Mouse (Mus musculus): ENCODE measurements at regions not wholly inside any gene's neighbourhood (a gene's known extent, or its start where the extent isn't known, plus 50 kb on each side); places are given as distances from the start of the nearest gene placed in this dataset.

DNA sequence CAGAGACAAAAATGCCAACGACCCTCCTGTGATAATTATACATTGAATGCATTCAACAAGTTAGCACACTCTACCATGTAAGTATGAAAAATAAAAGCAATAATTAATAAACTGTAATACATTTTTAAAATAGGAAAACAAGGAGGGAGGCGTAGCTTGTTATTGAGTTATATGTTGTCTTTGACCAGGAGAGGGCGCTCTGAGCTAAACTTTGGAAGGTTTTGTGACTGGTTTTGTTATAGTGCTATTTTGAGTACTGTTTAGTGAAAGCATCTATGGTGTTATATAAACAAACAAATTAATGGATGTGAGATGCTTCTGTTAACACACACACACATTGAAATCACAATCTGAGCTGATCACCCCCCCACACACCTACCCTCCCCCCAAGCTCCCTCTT lies 166.6 kb upstream of the Adamts16 start:
- 18% methylated on average over 3 of the region's 3 CpGs for WGBS
- ATAC-seq: no peak
- Histone ChIP-seq H3K4me3 (ENCODE audit: low read length) (no peak overlapping the region), H3K27ac (ENCODE audit: low read depth, low read length) (no peak overlapping the region), H3K36me3 (ENCODE audit: control insufficient read depth, insufficient read depth, low read length) (no peaks in the 10 kb centered on the region), H3K9ac (ENCODE audit: low read depth, low read length) (no peak overlapping the region), H3K4me1 (ENCODE audit: control insufficient read depth, insufficient read depth, low read depth, low read length) (no peaks in the 10 kb centered on the region), H3K9me3 (ENCODE audit: control insufficient read depth, low read length) (no peaks in the 10 kb centered on the region), H3K27me3 (replicated peaks; ENCODE audit: control insufficient read depth, insufficient read depth, low read length) (peaks cover 4% of the 10 kb centered on the region; the same call in 1 of the 2 replicates), H3K4me2 (ENCODE audit: low read length) (no peak overlapping the region)

GRCm38 (mm10) chr13:71006117-71006516 lies 164.5 kb upstream of the Adamts16 start:
- H3K9ac ChIP-seq (ENCODE audit: low read depth, low read length): no peak overlapping the region
- no peak for ATAC-seq
- no peaks in the 10 kb centered on the region for H3K36me3 ChIP-seq (ENCODE audit: control insufficient read depth, insufficient read depth, low read length)
- no peaks in the 10 kb centered on the region for H3K9me3 ChIP-seq (ENCODE audit: control insufficient read depth, low read length)
- 11% methylated on average over 1 of the region's 1 CpGs for WGBS
- H3K4me1 ChIP-seq (ENCODE audit: control insufficient read depth, insufficient read depth, low read depth, low read length): no peaks in the 10 kb centered on the region
- H3K27ac ChIP-seq (ENCODE audit: low read depth, low read length): no peak overlapping the region
- H3K4me2 ChIP-seq (ENCODE audit: low read length): no peak overlapping the region
- peaks cover 4% of the 10 kb centered on the region; the same call in 1 of the 2 replicates for H3K27me3 ChIP-seq (replicated peaks; ENCODE audit: control insufficient read depth, insufficient read depth, low read length)
- no peak overlapping the region for H3K4me3 ChIP-seq (ENCODE audit: low read length)

GRCm38 (mm10) chr13:71003517-71003916 lies 161.9 kb upstream of the Adamts16 start:
- WGBS: 33% methylated on average over 3 of the region's 3 CpGs
- Histone ChIP-seq H3K4me2 (ENCODE audit: low read length) (no peak overlapping the region), H3K9me3 (ENCODE audit: control insufficient read depth, low read length) (no peaks in the 10 kb centered on the region), H3K9ac (ENCODE audit: low read depth, low read length) (no peak overlapping the region), H3K4me3 (ENCODE audit: low read length) (no peak overlapping the region), H3K27ac (ENCODE audit: low read depth, low read length) (no peak overlapping the region), H3K27me3 (replicated peaks; ENCODE audit: control insufficient read depth, insufficient read depth, low read length) (peaks cover 4% of the 10 kb centered on the region; the same call in 1 of the 2 replicates), H3K36me3 (ENCODE audit: control insufficient read depth, insufficient read depth, low read length) (no peaks in the 10 kb centered on the region), H3K4me1 (ENCODE audit: control insufficient read depth, insufficient read depth, low read depth, low read length) (no peaks in the 10 kb centered on the region)
- ATAC-seq: peak; percentile 59

- Histone ChIP-seq H3K4me2 (ENCODE audit: low read length) (no peak overlapping the region), H3K27ac (ENCODE audit: low read depth, low read length) (no peak overlapping the region), H3K4me1 (ENCODE audit: control insufficient read depth, insufficient read depth, low read depth, low read length) (no peaks in the 10 kb centered on the region), H3K4me3 (ENCODE audit: low read length) (no peak overlapping the region), H3K36me3 (ENCODE audit: control insufficient read depth, insufficient read depth, low read length) (no peaks in the 10 kb centered on the region), H3K27me3 (replicated peaks; ENCODE audit: control insufficient read depth, insufficient read depth, low read length) (no peaks in the 10 kb centered on the region), H3K9me3 (ENCODE audit: control insufficient read depth, low read length) (no peaks in the 10 kb centered on the region), H3K9ac (ENCODE audit: low read depth, low read length) (no peak overlapping the region)
- ATAC-seq: peak; percentile 80
- 20% methylated on average over 2 of the region's 2 CpGs for WGBS
Observed at GRCm38 (mm10) chr13:71001278-71001677, 159.7 kb upstream of the Adamts16 start.

GRCm38 (mm10) chr13:71000422-71001008 lies 158.9 kb upstream of the Adamts16 start:
- Histone ChIP-seq H3K9me3 (ENCODE audit: control insufficient read depth, low read length) (no peaks in the 10 kb centered on the region), H3K36me3 (ENCODE audit: control insufficient read depth, insufficient read depth, low read length) (no peaks in the 10 kb centered on the region), H3K4me2 (ENCODE audit: low read length) (no peak overlapping the region), H3K9ac (ENCODE audit: low read depth, low read length) (no peak overlapping the region), H3K4me1 (ENCODE audit: control insufficient read depth, insufficient read depth, low read depth, low read length) (no peaks in the 10 kb centered on the region), H3K4me3 (ENCODE audit: low read length) (no peak overlapping the region), H3K27ac (ENCODE audit: low read depth, low read length) (no peak overlapping the region), H3K27me3 (replicated peaks; ENCODE audit: control insufficient read depth, insufficient read depth, low read length) (no peaks in the 10 kb centered on the region)
- ATAC-seq: no peak
- WGBS: 54% methylated on average over 5 of the region's 5 CpGs

GRCm38 (mm10) chr13:70993522-70993921 lies 151.9 kb upstream of the Adamts16 start:
- no peak overlapping the region for H3K9ac ChIP-seq (ENCODE audit: low read depth, low read length)
- H3K27me3 ChIP-seq (replicated peaks; ENCODE audit: control insufficient read depth, insufficient read depth, low read length): no peaks in the 10 kb centered on the region
- H3K4me2 ChIP-seq (ENCODE audit: low read length): no peak overlapping the region
- ATAC-seq: no peak
- no peaks in the 10 kb centered on the region for H3K4me1 ChIP-seq (ENCODE audit: control insufficient read depth, insufficient read depth, low read depth, low read length)
- WGBS: 78% methylated on average over 1 of the region's 1 CpGs
- H3K27ac ChIP-seq (ENCODE audit: low read depth, low read length): no peak overlapping the region
- H3K4me3 ChIP-seq (ENCODE audit: low read length): no peak overlapping the region
- H3K36me3 ChIP-seq (ENCODE audit: control insufficient read depth, insufficient read depth, low read length): no peaks in the 10 kb centered on the region
- H3K9me3 ChIP-seq (ENCODE audit: control insufficient read depth, low read length): no peaks in the 10 kb centered on the region

GRCm38 (mm10) chr13:70989999-70990645 lies 148.5 kb upstream of the Adamts16 start:
- Histone ChIP-seq H3K9me3 (ENCODE audit: control insufficient read depth, low read length) (no peaks in the 10 kb centered on the region), H3K27me3 (replicated peaks; ENCODE audit: control insufficient read depth, insufficient read depth, low read length) (no peaks in the 10 kb centered on the region), H3K4me2 (ENCODE audit: low read length) (no peak overlapping the region), H3K36me3 (ENCODE audit: control insufficient read depth, insufficient read depth, low read length) (no peaks in the 10 kb centered on the region), H3K27ac (ENCODE audit: low read depth, low read length) (no peak overlapping the region), H3K9ac (ENCODE audit: low read depth, low read length) (no peak overlapping the region), H3K4me3 (ENCODE audit: low read length) (no peak overlapping the region), H3K4me1 (ENCODE audit: control insufficient read depth, insufficient read depth, low read depth, low read length) (no peaks in the 10 kb centered on the region)
- WGBS: 79% methylated on average over 10 of the region's 10 CpGs
- no peak; the same call in 1 of the 2 replicates for ATAC-seq

- Histone ChIP-seq H3K27me3 (replicated peaks; ENCODE audit: control insufficient read depth, insufficient read depth, low read length) (no peaks in the 10 kb centered on the region), H3K9me3 (ENCODE audit: control insufficient read depth, low read length) (no peaks in the 10 kb centered on the region), H3K36me3 (ENCODE audit: control insufficient read depth, insufficient read depth, low read length) (no peaks in the 10 kb centered on the region), H3K4me2 (ENCODE audit: low read length) (no peak overlapping the region), H3K27ac (ENCODE audit: low read depth, low read length) (no peak overlapping the region), H3K4me1 (ENCODE audit: control insufficient read depth, insufficient read depth, low read depth, low read length) (no peaks in the 10 kb centered on the region), H3K9ac (ENCODE audit: low read depth, low read length) (no peak overlapping the region), H3K4me3 (ENCODE audit: low read length) (no peak overlapping the region)
- ATAC-seq: no peak
- 92% methylated on average over 1 of the region's 1 CpGs for WGBS
Observed at GRCm38 (mm10) chr13:70979344-70979743, 137.7 kb upstream of the Adamts16 start.

GRCm38 (mm10) chr13:70978547-70979307 lies 137.1 kb upstream of the Adamts16 start:
- Histone ChIP-seq H3K9ac (ENCODE audit: low read depth, low read length) (no peak overlapping the region), H3K4me3 (ENCODE audit: low read length) (no peak overlapping the region), H3K9me3 (ENCODE audit: control insufficient read depth, low read length) (no peaks in the 10 kb centered on the region), H3K27ac (ENCODE audit: low read depth, low read length) (no peak overlapping the region), H3K4me2 (ENCODE audit: low read length) (no peak overlapping the region), H3K4me1 (ENCODE audit: control insufficient read depth, insufficient read depth, low read depth, low read length) (no peaks in the 10 kb centered on the region), H3K36me3 (ENCODE audit: control insufficient read depth, insufficient read depth, low read length) (no peaks in the 10 kb centered on the region), H3K27me3 (replicated peaks; ENCODE audit: control insufficient read depth, insufficient read depth, low read length) (no peaks in the 10 kb centered on the region)
- ATAC-seq: no peak
- WGBS: 74% methylated on average over 5 of the region's 5 CpGs

Data from hindbrain, embryonic 16.5 days (tissue).